Mouse (Mus musculus) embryonic facial prominence, embryonic 11.5 days (tissue): ENCODE data around the gene Phospho1. TPM values are rescaled to one million over a fixed set of nuclear protein-coding genes. Genes with fewer than 3 reads are reported as not detected.
A peak's percentile ranks its signal among the peaks of the same experiment; 100 is the strongest.

Experiments used
- ATAC-seq: fragments of 200-750 bp; cut with Nextera tagmentation; replicated peaks from 2 replicates; pipeline ENCODE4 v1.8.0; 2017; ENCODE audit warnings: low read depth; ENCODE audit not compliant: insufficient number of reproducible peaks, low FRiP score, low TSS enrichment
- DNase-seq: peaks from one replicate; pipeline ENCODE4 v3.0.0-alpha.2; 2015; ENCODE audit warnings: low spot score
- H3K27ac ChIP-seq: fragments of 300-500 bp; sonication (generic); replicated peaks from 2 replicates; pipeline ENCODE4 v1.5.1; 2014; ENCODE audit warnings: mild to moderate bottlenecking, low read depth, low read length, control low read depth
- H3K27me3 ChIP-seq: fragments of 300-500 bp; sonication (generic); 2 replicates; pipeline ENCODE4 v1.6.1; 2014; ENCODE audit warnings: mild to moderate bottlenecking, low read length, moderate library complexity, mixed read lengths; ENCODE audit not compliant: control insufficient read depth, insufficient read depth
- H3K36me3 ChIP-seq: fragments of 300-500 bp; sonication (generic); replicated peaks from 2 replicates; pipeline ENCODE4 v1.6.1; 2014; ENCODE audit warnings: low read depth, mild to moderate bottlenecking, low read length, moderate library complexity, mixed read lengths; ENCODE audit not compliant: control insufficient read depth, insufficient read depth
- H3K4me1 ChIP-seq: fragments of 300-500 bp; sonication (generic); 2 replicates; pipeline ENCODE4 v1.6.1; 2014; ENCODE audit warnings: low read length, mixed read lengths; ENCODE audit not compliant: control insufficient read depth, insufficient read depth
- H3K4me2 ChIP-seq: fragments of 300-500 bp; sonication (generic); 2 replicates; pipeline ENCODE4 v1.6.1; 2014; ENCODE audit warnings: low read depth, mild to moderate bottlenecking, control low read depth, low read length, moderate library complexity
- H3K4me3 ChIP-seq: fragments of 300-500 bp; sonication (generic); 2 replicates; pipeline ENCODE4 v1.5.1; 2014; ENCODE audit warnings: low read depth, low read length, control low read depth
- H3K9ac ChIP-seq: fragments of 300-500 bp; sonication (generic); replicated peaks from 2 replicates; pipeline ENCODE4 v1.6.1; 2014; ENCODE audit warnings: mild to moderate bottlenecking, control low read depth, low read length
- H3K9me3 ChIP-seq: fragments of 300-500 bp; sonication (generic); replicated peaks from 2 replicates; pipeline ENCODE4 v1.6.1; 2016; ENCODE audit warnings: mild to moderate bottlenecking, low read length, inconsistent platforms, mixed read lengths; ENCODE audit not compliant: control insufficient read depth
- WGBS: fragments of 180-500 bp; shearing (Covaris S2); extraction: QIAGEN DNeasy Blood & Tissue Kit; methylation state at CpG from one replicate; pipeline ENCODE4 v1.1.7; 2014; 5-methylcytosine and 5-hydroxymethylcytosine counted together
- polyA plus RNA-seq: library from polyadenylated mRNA; unstranded; fragments of >200 nt; fragmentation: Nextera tagmentation; extraction: Ambion mirVana; gene quantifications from 2 replicates; pipeline ENCODE4 v1.2.1, GENCODE M21; 2014

Gene Phospho1
- polyA plus RNA-seq: not detected in 2 replicates

GRCm38 (mm10) chr11:95824071-95824876 lies at the start of gene Phospho1:
TSS of gene Phospho1 (plus strand) at chr11:95824499.
- peak; percentile 90 for ATAC-seq
- Histone ChIP-seq H3K4me2 (peak within 1 kb of the TSS; percentile 77), H3K4me1 (no peaks in the 10 kb centered on the region), H3K27me3 (peaks cover 24% of the 10 kb centered on the region), H3K4me3 (peak within 1 kb of the TSS; percentile 61), H3K27ac (no peak within 1 kb of the TSS), H3K9me3 (no peaks in the 10 kb centered on the region), H3K9ac (peak within 1 kb of the TSS; percentile 66), H3K36me3 (no peaks in the 10 kb centered on the region)
- under 1% methylated on average over 71 of the region's 78 CpGs for WGBS
- peak; percentile 92 for DNase-seq

- Histone ChIP-seq H3K9me3 (no peaks in the 10 kb centered on the region), H3K4me2 (no peak overlapping the region), H3K4me3 (no peak overlapping the region), H3K4me1 (no peaks in the 10 kb centered on the region), H3K27me3 (no peaks in the 10 kb centered on the region), H3K36me3 (no peaks in the 10 kb centered on the region), H3K9ac (no peak overlapping the region), H3K27ac (no peak overlapping the region)
- ATAC-seq: no peak
- no peak for DNase-seq
- WGBS: 80% methylated on average over 17 of the region's 17 CpGs
Measured at GRCm38 (mm10) chr11:95777323-95778297, 46.7 kb upstream of the Phospho1 start.

- Histone ChIP-seq H3K4me2 (no peak overlapping the region), H3K27ac (no peak overlapping the region), H3K4me1 (no peaks in the 10 kb centered on the region), H3K27me3 (no peaks in the 10 kb centered on the region), H3K4me3 (no peak overlapping the region), H3K36me3 (no peaks in the 10 kb centered on the region), H3K9ac (no peak overlapping the region), H3K9me3 (no peaks in the 10 kb centered on the region)
- WGBS: 80% methylated on average over 4 of the region's 4 CpGs
- DNase-seq (no peak), ATAC-seq (no peak)
Measured at GRCm38 (mm10) chr11:95778831-95779251, 45.5 kb upstream of the Phospho1 start.

- 88% methylated on average over 4 of the region's 4 CpGs for WGBS
- H3K4me1 ChIP-seq: no peaks in the 10 kb centered on the region
- no peaks in the 10 kb centered on the region for H3K27me3 ChIP-seq
- no peak overlapping the region for H3K9ac ChIP-seq
- no peak overlapping the region for H3K4me3 ChIP-seq
- DNase-seq (no peak), ATAC-seq (no peak)
- H3K27ac ChIP-seq: no peak overlapping the region
- no peaks in the 10 kb centered on the region for H3K36me3 ChIP-seq
- no peaks in the 10 kb centered on the region for H3K9me3 ChIP-seq
- H3K4me2 ChIP-seq: no peak overlapping the region
Measured at GRCm38 (mm10) chr11:95779366-95779765, 44.9 kb upstream of the Phospho1 start.

- H3K36me3 ChIP-seq: no peaks in the 10 kb centered on the region
- DNase-seq (no peak), ATAC-seq (no peak)
- H3K27ac ChIP-seq: no peak overlapping the region
- H3K9ac ChIP-seq: no peak overlapping the region
- no peak overlapping the region for H3K4me3 ChIP-seq
- no peaks in the 10 kb centered on the region for H3K27me3 ChIP-seq
- WGBS: 90% methylated on average over 8 of the region's 8 CpGs
- H3K9me3 ChIP-seq: no peaks in the 10 kb centered on the region
- no peaks in the 10 kb centered on the region for H3K4me1 ChIP-seq
- H3K4me2 ChIP-seq: no peak overlapping the region
Measured at GRCm38 (mm10) chr11:95780480-95780879, 43.8 kb upstream of the Phospho1 start.

- Histone ChIP-seq H3K4me1 (no peaks in the 10 kb centered on the region), H3K9me3 (no peaks in the 10 kb centered on the region), H3K9ac (no peak overlapping the region), H3K4me2 (no peak overlapping the region), H3K36me3 (no peaks in the 10 kb centered on the region), H3K4me3 (no peak overlapping the region), H3K27me3 (no peaks in the 10 kb centered on the region), H3K27ac (no peak overlapping the region)
- ATAC-seq (no peak), DNase-seq (no peak)
- 80% methylated on average over 11 of the region's 11 CpGs for WGBS
Measured at GRCm38 (mm10) chr11:95781557-95781956, 42.7 kb upstream of the Phospho1 start.

- WGBS: 78% methylated on average over 4 of the region's 4 CpGs
- no peak for ATAC-seq
- no peaks in the 10 kb centered on the region for H3K4me1 ChIP-seq
Measured at GRCm38 (mm10) chr11:95783457-95783856, 40.8 kb upstream of the Phospho1 start.

More at GRCm38 (mm10) chr11:95783457-95783856, 40.8 kb upstream of the Phospho1 start:
- Histone ChIP-seq H3K9ac (no peak overlapping the region), H3K9me3 (no peaks in the 10 kb centered on the region), H3K27ac (no peak overlapping the region), H3K27me3 (no peaks in the 10 kb centered on the region), H3K4me3 (no peak overlapping the region), H3K4me2 (no peak overlapping the region), H3K36me3 (no peaks in the 10 kb centered on the region)
- DNase-seq: no peak
